Mouse (Mus musculus) ES-E14 (cell line): ENCODE measurements around the gene Mprip. TPM values are rescaled to one million over a fixed set of nuclear protein-coding genes. Genes with fewer than 3 reads are reported as not detected.

Experiments
- DNase-seq: peaks from one replicate; pipeline ENCODE4 v3.0.0-alpha.2; 2013; ENCODE audit warnings: low read depth, low spot score
- H3K27ac ChIP-seq: 2 replicates; pipeline ENCODE4 v1.5.1; 2012; ENCODE audit warnings: low read depth, mild to moderate bottlenecking, low read length, moderate library complexity, mixed read lengths; ENCODE audit not compliant: poor library complexity, insufficient read depth, severe bottlenecking
- H3K36me3 ChIP-seq: 2 replicates; pipeline ENCODE4 v1.6.1; 2012; ENCODE audit warnings: mild to moderate bottlenecking, low read length, moderate library complexity, mixed read lengths; ENCODE audit not compliant: control insufficient read depth, poor library complexity, insufficient read depth, severe bottlenecking
- H3K4me1 ChIP-seq, 2 experiments: fragments of 150-350 bp in 1 of 2; sonication (generic) in 1 of 2; 2 replicates each; pipeline ENCODE4 v1.6.1; 2012; ENCODE audit warnings: low read length in 2 of 2, mild to moderate bottlenecking in 1 of 2, mixed read lengths in 1 of 2; ENCODE audit not compliant: control insufficient read depth in 2 of 2, insufficient read depth in 2 of 2, poor library complexity in 1 of 2
- H3K4me3 ChIP-seq, 2 experiments: fragments of 150-350 bp in 1 of 2; sonication (generic) in 1 of 2; 2 replicates each; pipeline ENCODE4 v1.5.1; 2012; ENCODE audit warnings: low read length in 2 of 2, low read depth in 1 of 2, mild to moderate bottlenecking in 1 of 2, mixed read lengths in 1 of 2; ENCODE audit not compliant: insufficient read depth in 1 of 2, poor library complexity in 1 of 2, severe bottlenecking in 1 of 2
- H3K9ac ChIP-seq: 2 replicates; pipeline ENCODE4 v1.6.1; 2012; ENCODE audit warnings: low read depth, mild to moderate bottlenecking, low read length, mixed read lengths; ENCODE audit not compliant: poor library complexity, insufficient read depth, severe bottlenecking
- H3K9me3 ChIP-seq: fragments of 150-350 bp; sonication (generic); 2 replicates; pipeline ENCODE4 v1.6.1; 2012; ENCODE audit warnings: low read depth, mild to moderate bottlenecking, low read length; ENCODE audit not compliant: control insufficient read depth, insufficient read depth
- CHD2 ChIP-seq: IDR thresholded peaks from 2 replicates; pipeline ENCODE4 v1.6.1; 2014; ENCODE audit warnings: mild to moderate bottlenecking, low read depth, low read length, inconsistent platforms
- HCFC1 ChIP-seq: IDR thresholded peaks from 2 replicates; pipeline ENCODE4 v1.6.1; 2012; ENCODE audit warnings: low read length, inconsistent platforms, borderline replicate concordance; ENCODE audit not compliant: insufficient read depth
- MAFK ChIP-seq: IDR thresholded peaks from 2 replicates; pipeline ENCODE4 v1.6.1; 2014; ENCODE audit warnings: mild to moderate bottlenecking, low read depth, low read length, inconsistent platforms; ENCODE audit not compliant: insufficient read depth
- ZC3H11A ChIP-seq: IDR thresholded peaks from 2 replicates; pipeline ENCODE4 v1.6.1; 2012; ENCODE audit warnings: low read depth, mild to moderate bottlenecking, inconsistent platforms, low read length, borderline replicate concordance
- ZNF384 ChIP-seq: IDR thresholded peaks from 2 replicates; pipeline ENCODE4 v1.6.1; 2012; ENCODE audit warnings: low read depth, low read length, inconsistent platforms
- in situ Hi-C, 2 experiments: fragments of 600-800 bp; cut with MboI; formaldehyde crosslinking; loops; one replicate each; pipeline ENCODE4 v1.15.1; 2025; ENCODE audit warnings: low sequenced_read_pairs in 2 of 2, inconsistent platforms in 1 of 2; ENCODE audit not compliant: unreplicated experiment in 2 of 2
- total RNA-seq: library from RNA; depleted of rRNA; stranded (reverse); fragments of 300-350 nt; gene quantifications from 2 replicates; pipeline ENCODE4 v1.2.3, GENCODE M21; 2012

The Mprip gene
- total RNA-seq, 1 experiment: 138 TPM

GRCm38 (mm10) chr11:59677767-59678166, 16.7 kb downstream of the Mprip start:
- no peak overlapping the region for H3K27ac ChIP-seq
- no peak for DNase-seq
- 0 out of 4 replicates have a peak, but pooled peaks cover 0 to 2% of the 10 kb centered on the region in 2 experiments for H3K4me1 ChIP-seq
- no peak overlapping the region for H3K9ac ChIP-seq
- in situ Hi-C loops: no loop called here
- H3K36me3 ChIP-seq: no peaks in the 10 kb centered on the region
- TF ChIP-seq ZNF384: no peak
- TF ChIP-seq ZC3H11A: no peak
- H3K4me3 ChIP-seq: no peak overlapping the region
- no peaks in the 10 kb centered on the region for H3K9me3 ChIP-seq

GRCm38 (mm10) chr11:59678693-59679092, 17.6 kb downstream of the Mprip start:
- no peaks in the 10 kb centered on the region for H3K36me3 ChIP-seq
- in situ Hi-C loops: no loop called here
- no peak overlapping the region for H3K4me3 ChIP-seq

GRCm38 (mm10) chr11:59680111-59680510, 19.0 kb downstream of the Mprip start:
- TF ChIP-seq MAFK (no peak), CHD2 (no peak), ZNF384 (no peak), ZC3H11A (no peak), HCFC1 (no peak)
- Histone ChIP-seq H3K36me3 (no peaks in the 10 kb centered on the region), H3K4me1 (0 out of 4 replicates have a peak, but pooled peaks cover 0 to 1% of the 10 kb centered on the region in 2 experiments), H3K9ac (no peak overlapping the region), H3K27ac (no peak overlapping the region), H3K9me3 (no peaks in the 10 kb centered on the region), H3K4me3 (no peak overlapping the region)
- no peak for DNase-seq
- in situ Hi-C loops: no loop called here

More at GRCm38 (mm10) chr11:59678693-59679092, 17.6 kb downstream of the Mprip start:
- TF ChIP-seq HCFC1: no peak
- TF ChIP-seq CHD2: no peak
- TF ChIP-seq ZNF384: no peak
- Histone ChIP-seq H3K4me1 (0 out of 4 replicates have a peak, but pooled peaks cover 0 to 2% of the 10 kb centered on the region in 2 experiments), H3K9me3 (no peaks in the 10 kb centered on the region), H3K9ac (no peak overlapping the region), H3K27ac (no peak overlapping the region)
- no peak for DNase-seq

- Histone ChIP-seq H3K9me3 (no peaks in the 10 kb centered on the region), H3K4me3 (no peak overlapping the region), H3K27ac (no peak overlapping the region), H3K36me3 (no peaks in the 10 kb centered on the region), H3K9ac (no peak overlapping the region), H3K4me1 (0 out of 4 replicates have a peak, but pooled peaks cover 0 to 1% of the 10 kb centered on the region in 2 experiments)
- no peak for DNase-seq
- in situ Hi-C loops: no loop called here
- TF ChIP-seq ZNF384 (no peak), HCFC1 (no peak), ZC3H11A (no peak), MAFK (no peak), CHD2 (no peak)
Measured at GRCm38 (mm10) chr11:59684956-59685355, 23.9 kb downstream of the Mprip start.

GRCm38 (mm10) chr11:59694533-59694932, 33.4 kb downstream of the Mprip start:
- in situ Hi-C loops: no loop called here
- TF ChIP-seq ZC3H11A: no peak
- no peak for TF ChIP-seq CHD2
- TF ChIP-seq ZNF384: no peak
- no peak for TF ChIP-seq HCFC1
- TF ChIP-seq MAFK: no peak
- no peak for DNase-seq

More at GRCm38 (mm10) chr11:59694533-59694932, 33.4 kb downstream of the Mprip start:
- Histone ChIP-seq H3K36me3 (0 out of 2 replicates have a peak, but pooled peaks cover 2% of the 10 kb centered on the region), H3K9ac (no peak overlapping the region), H3K4me3 (no peak overlapping the region), H3K9me3 (no peaks in the 10 kb centered on the region), H3K27ac (no peak overlapping the region), H3K4me1 (no peaks in the 10 kb centered on the region; a peak in 1 of 4 replicates)
